Mouse (Mus musculus) neural tube, embryonic 11.5 days (tissue): ENCODE measurements at regions not wholly inside any gene's neighbourhood (a gene's known extent, or its start where the extent isn't known, plus 50 kb on each side); places are given as distances from the start of the nearest gene placed in this dataset.

Experiments used
- ATAC-seq: fragments of 200-750 bp; cut with Nextera tagmentation; 2 replicates; pipeline ENCODE4 v1.8.0; 2017; ENCODE audit warnings: moderate number of reproducible peaks, mild to moderate bottlenecking, moderate TSS enrichment, moderate library complexity; ENCODE audit not compliant: insufficient read depth, low FRiP score, low TSS enrichment
- DNase-seq: peaks from one replicate; pipeline ENCODE4 v3.0.0-alpha.2; 2015; ENCODE audit warnings: low spot score
- H3K27ac ChIP-seq: fragments of 300-500 bp; sonication (generic); 2 replicates; pipeline ENCODE4 v1.5.1; 2014; ENCODE audit warnings: low read depth, mild to moderate bottlenecking, low read length
- H3K27me3 ChIP-seq: fragments of 300-500 bp; sonication (generic); 2 replicates; pipeline ENCODE4 v1.6.1; 2014; ENCODE audit warnings: mild to moderate bottlenecking, low read length, mixed read lengths; ENCODE audit not compliant: control insufficient read depth, insufficient read depth
- H3K36me3 ChIP-seq: fragments of 300-500 bp; sonication (generic); 2 replicates; pipeline ENCODE4 v1.6.1; 2014; ENCODE audit warnings: mild to moderate bottlenecking, low read length, moderate library complexity, mixed read lengths; ENCODE audit not compliant: control insufficient read depth, insufficient read depth
- H3K4me1 ChIP-seq: fragments of 300-500 bp; sonication (generic); 2 replicates; pipeline ENCODE4 v1.6.1; 2014; ENCODE audit warnings: low read length, mixed read lengths; ENCODE audit not compliant: control insufficient read depth, insufficient read depth
- H3K4me2 ChIP-seq: fragments of 300-500 bp; sonication (generic); 2 replicates; pipeline ENCODE4 v1.6.1; 2014; ENCODE audit warnings: low read depth, mild to moderate bottlenecking, moderate library complexity
- H3K4me3 ChIP-seq: fragments of 300-500 bp; sonication (generic); 2 replicates; pipeline ENCODE4 v1.5.1; 2014; ENCODE audit warnings: low read depth, low read length
- H3K9ac ChIP-seq: fragments of 300-500 bp; sonication (generic); 2 replicates; pipeline ENCODE4 v1.6.1; 2014; ENCODE audit warnings: mild to moderate bottlenecking, low read length
- H3K9me3 ChIP-seq: fragments of 300-500 bp; sonication (generic); 2 replicates; pipeline ENCODE4 v1.6.1; 2016; ENCODE audit warnings: low read length; ENCODE audit not compliant: control insufficient read depth
- WGBS: fragments of 180-500 bp; shearing (Covaris S2); extraction: QIAGEN DNeasy Blood & Tissue Kit; methylation state at CpG from one replicate; pipeline ENCODE4 v1.1.7; 2014; 5-methylcytosine and 5-hydroxymethylcytosine counted together

GRCm38 (mm10) chr2:107994831-107995230, 704.4 kb downstream of the Kcna4 start:
- Histone ChIP-seq H3K36me3 (no peaks in the 10 kb centered on the region), H3K4me1 (no peaks in the 10 kb centered on the region), H3K4me3 (no peak overlapping the region), H3K9me3 (no peaks in the 10 kb centered on the region), H3K27me3 (no peaks in the 10 kb centered on the region), H3K27ac (no peak overlapping the region), H3K9ac (no peak overlapping the region), H3K4me2 (no peak overlapping the region)
- ATAC-seq (no peak), DNase-seq (no peak)
- 73% methylated on average over 6 of the region's 6 CpGs for WGBS

GRCm38 (mm10) chr2:108011534-108011933, 721.1 kb downstream of the Kcna4 start:
- no peaks in the 10 kb centered on the region for H3K36me3 ChIP-seq
- H3K9me3 ChIP-seq: no peaks in the 10 kb centered on the region
- H3K27me3 ChIP-seq: no peaks in the 10 kb centered on the region
- WGBS: 88% methylated on average over 3 of the region's 3 CpGs
- ATAC-seq: no peak
- no peak for DNase-seq
- H3K4me3 ChIP-seq: no peak overlapping the region
- H3K4me1 ChIP-seq: no peaks in the 10 kb centered on the region
- no peak overlapping the region for H3K27ac ChIP-seq
- no peak overlapping the region for H3K4me2 ChIP-seq
- H3K9ac ChIP-seq: no peak overlapping the region

- Histone ChIP-seq H3K4me3 (no peak overlapping the region), H3K9ac (no peak overlapping the region), H3K9me3 (no peaks in the 10 kb centered on the region), H3K4me1 (no peaks in the 10 kb centered on the region), H3K4me2 (no peak overlapping the region), H3K27me3 (no peaks in the 10 kb centered on the region), H3K27ac (no peak overlapping the region), H3K36me3 (no peaks in the 10 kb centered on the region)
- 71% methylated on average over 3 of the region's 3 CpGs for WGBS
- ATAC-seq (no peak), DNase-seq (no peak)
Observed at GRCm38 (mm10) chr2:108023206-108023605, 732.8 kb downstream of the Kcna4 start.

DNA sequence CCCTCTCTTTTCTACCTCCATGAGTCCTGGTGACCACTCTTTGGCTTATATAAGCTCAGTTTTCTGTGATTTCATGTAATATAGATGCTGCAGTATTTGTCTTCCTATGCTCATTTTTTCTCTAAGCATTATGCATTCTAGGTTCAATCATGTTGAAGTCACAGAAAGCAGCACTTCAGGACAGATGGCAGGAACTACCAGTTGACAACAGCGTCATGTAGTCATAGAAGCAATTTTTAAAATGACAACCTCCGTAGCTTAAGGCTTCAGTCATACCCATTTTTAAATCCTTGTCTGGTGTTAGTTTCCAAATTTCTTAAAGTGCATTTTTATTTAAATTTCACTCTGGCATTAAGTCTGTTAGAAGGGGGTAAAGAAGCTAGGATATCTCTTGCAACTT, 740.2 kb downstream of the Kcna4 start:
- Histone ChIP-seq H3K4me3 (no peak overlapping the region), H3K4me2 (no peak overlapping the region), H3K9ac (no peak overlapping the region), H3K27ac (no peak overlapping the region), H3K27me3 (no peaks in the 10 kb centered on the region), H3K36me3 (no peaks in the 10 kb centered on the region), H3K4me1 (no peaks in the 10 kb centered on the region), H3K9me3 (no peaks in the 10 kb centered on the region)
- 90% methylated on average over 2 of the region's 2 CpGs for WGBS
- ATAC-seq: no peak
- DNase-seq: no peak

- Histone ChIP-seq H3K9ac (no peak overlapping the region), H3K4me2 (no peak overlapping the region), H3K36me3 (no peaks in the 10 kb centered on the region), H3K4me1 (no peaks in the 10 kb centered on the region), H3K9me3 (no peaks in the 10 kb centered on the region), H3K27me3 (no peaks in the 10 kb centered on the region), H3K4me3 (no peak overlapping the region), H3K27ac (no peak overlapping the region)
- no peak for DNase-seq
- WGBS: 56% methylated on average over 3 of the region's 3 CpGs
- no peak for ATAC-seq
Observed at GRCm38 (mm10) chr2:108032301-108033013, 742.0 kb downstream of the Kcna4 start.

DNA sequence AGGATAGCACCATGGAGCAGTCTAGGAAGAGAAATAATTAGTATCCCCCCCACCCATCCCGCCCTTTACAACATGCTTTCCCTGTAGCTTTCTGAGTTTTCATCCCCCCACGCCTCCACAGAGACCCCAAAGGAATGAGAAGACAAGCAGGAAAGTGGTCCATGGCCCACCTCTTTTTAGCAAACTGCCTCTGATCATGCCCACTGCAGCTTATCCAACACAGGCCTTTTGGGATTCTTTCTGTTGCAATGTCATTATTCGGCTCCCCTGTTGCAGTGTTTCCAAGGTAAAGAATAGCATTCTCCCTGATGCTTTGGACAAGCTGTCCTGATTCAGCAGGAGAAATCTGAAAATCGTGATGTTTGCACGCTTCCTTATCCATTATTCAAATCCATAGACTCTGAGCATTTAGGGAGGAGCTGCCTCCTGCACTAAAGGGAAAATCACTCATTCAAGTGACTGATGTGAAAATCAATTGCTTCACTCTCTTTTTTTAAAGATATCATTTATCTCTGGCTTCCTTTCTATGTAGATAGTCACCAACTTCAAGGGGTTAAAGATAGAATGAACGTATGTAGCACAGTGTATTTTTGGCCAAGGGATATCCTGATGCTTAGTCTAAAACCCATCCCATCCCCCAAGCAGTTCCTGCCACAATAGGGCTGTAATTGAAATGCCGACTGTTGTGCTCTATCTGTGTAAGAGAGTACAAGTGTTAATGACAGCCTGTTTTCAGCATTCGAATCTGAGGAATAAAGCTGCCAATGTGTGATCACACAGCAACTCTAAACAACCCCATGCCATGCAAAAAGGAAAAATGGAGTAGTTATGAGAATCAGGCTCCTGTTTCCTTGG, 743.1 kb downstream of the Kcna4 start:
- no peak overlapping the region for H3K4me2 ChIP-seq
- WGBS: 60% methylated on average over 8 of the region's 8 CpGs
- H3K27ac ChIP-seq: no peak overlapping the region
- ATAC-seq: peak; percentile 54; the same call in 1 of the 2 replicates
- no peak overlapping the region for H3K4me3 ChIP-seq
- no peaks in the 10 kb centered on the region for H3K4me1 ChIP-seq
- no peaks in the 10 kb centered on the region for H3K27me3 ChIP-seq
- H3K36me3 ChIP-seq: no peaks in the 10 kb centered on the region
- H3K9ac ChIP-seq: no peak overlapping the region
- H3K9me3 ChIP-seq: no peaks in the 10 kb centered on the region
- no peak for DNase-seq

DNA sequence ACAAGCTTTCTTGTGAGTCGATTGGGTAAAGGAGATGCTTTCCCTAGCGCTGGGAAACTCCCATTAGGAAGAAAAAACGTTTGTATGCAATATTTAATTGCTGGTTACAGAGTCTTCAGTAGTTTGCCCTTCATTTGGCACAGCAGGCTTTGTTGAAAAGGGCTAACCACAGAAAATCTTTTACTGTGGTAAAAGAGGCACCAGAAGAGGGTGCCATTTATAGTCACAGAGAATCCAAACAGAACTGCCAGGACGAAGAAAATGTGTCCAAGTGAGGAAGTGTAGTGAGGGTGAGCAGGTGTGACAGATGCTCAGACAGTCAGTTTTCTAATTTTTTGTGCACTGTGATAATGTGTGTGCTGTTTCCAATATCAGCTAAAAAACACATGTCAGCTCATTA, 744.4 kb downstream of the Kcna4 start:
- Histone ChIP-seq H3K27me3 (no peaks in the 10 kb centered on the region), H3K9ac (no peak overlapping the region), H3K4me3 (no peak overlapping the region), H3K36me3 (no peaks in the 10 kb centered on the region), H3K4me2 (no peak overlapping the region), H3K27ac (no peak overlapping the region), H3K4me1 (no peaks in the 10 kb centered on the region), H3K9me3 (no peaks in the 10 kb centered on the region)
- 68% methylated on average over 4 of the region's 4 CpGs for WGBS
- DNase-seq: no peak
- ATAC-seq: no peak

- no peak overlapping the region for H3K4me3 ChIP-seq
- DNase-seq (no peak), ATAC-seq (no peak)
- no peak overlapping the region for H3K4me2 ChIP-seq
- no peaks in the 10 kb centered on the region for H3K36me3 ChIP-seq
- no peaks in the 10 kb centered on the region for H3K27me3 ChIP-seq
- H3K4me1 ChIP-seq: no peaks in the 10 kb centered on the region
- WGBS: 89% methylated on average over 2 of the region's 2 CpGs
- H3K9me3 ChIP-seq: no peaks in the 10 kb centered on the region
- H3K9ac ChIP-seq: no peak overlapping the region
- H3K27ac ChIP-seq: no peak overlapping the region
Observed at GRCm38 (mm10) chr2:108042086-108042485, 751.6 kb downstream of the Kcna4 start.

DNA sequence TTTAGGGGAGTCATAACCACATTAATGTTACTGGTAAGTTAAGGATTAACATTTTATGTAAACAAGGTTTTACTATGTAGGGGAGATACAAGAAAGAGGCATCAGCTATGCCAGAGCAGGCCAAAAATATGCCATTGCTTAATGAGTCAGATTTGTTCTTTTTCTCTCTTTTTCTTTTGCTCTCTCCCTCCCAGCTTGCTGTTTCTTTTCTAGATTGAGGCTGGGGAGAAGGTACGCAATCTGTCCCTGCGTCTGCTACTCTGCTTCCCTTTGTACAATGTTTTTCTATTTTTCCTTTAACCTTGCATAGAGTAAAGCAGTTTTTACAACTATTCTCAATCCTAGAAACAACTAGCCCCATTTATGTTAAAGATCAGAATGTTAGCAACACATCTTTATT, 754.4 kb downstream of the Kcna4 start:
- 91% methylated on average over 2 of the region's 2 CpGs for WGBS
- H3K9me3 ChIP-seq: no peaks in the 10 kb centered on the region
- H3K27me3 ChIP-seq: no peaks in the 10 kb centered on the region
- H3K4me3 ChIP-seq: no peak overlapping the region
- no peak overlapping the region for H3K27ac ChIP-seq
- no peak overlapping the region for H3K9ac ChIP-seq
- H3K36me3 ChIP-seq: no peaks in the 10 kb centered on the region
- no peaks in the 10 kb centered on the region for H3K4me1 ChIP-seq
- DNase-seq (no peak), ATAC-seq (no peak)
- H3K4me2 ChIP-seq: no peak overlapping the region
